Mouse (Mus musculus): ENCODE data around the gene Snx29. TPM values are rescaled to one million over a fixed set of nuclear protein-coding genes. Genes with fewer than 3 reads are reported as not detected.
A peak's percentile ranks its signal among the peaks of the same experiment; 100 is the strongest.

Gene Snx29
- polyA plus RNA-seq, 1 experiment = 8.4 TPM

DNA sequence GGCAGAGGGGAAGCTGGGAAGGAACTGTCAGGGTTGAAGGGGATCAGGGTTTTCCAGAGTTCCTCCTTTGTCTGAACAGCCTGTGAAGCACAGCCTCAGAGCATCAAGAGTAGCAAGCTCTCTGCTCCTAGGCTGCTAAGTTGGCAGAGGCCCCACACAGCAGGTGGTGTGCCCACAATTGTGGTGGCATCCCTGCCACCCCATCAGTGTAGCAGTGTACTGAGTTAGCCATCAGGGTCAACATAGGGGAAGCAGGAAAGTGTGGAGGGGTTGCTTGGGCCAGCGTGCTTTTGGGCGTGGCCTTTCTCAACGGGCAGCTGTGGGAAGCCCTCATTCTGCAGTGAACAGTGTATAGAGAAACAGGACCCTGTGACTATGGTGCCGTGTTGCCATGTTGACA is 421.0 kb downstream of the Snx29 start:
- H3K27ac ChIP-seq (ENCODE audit: insufficient read depth, low read length) = no peak overlapping the region
- 89% methylated on average over 4 of the region's 4 CpGs for WGBS
- no peaks in the 10 kb centered on the region for H3K27me3 ChIP-seq (ENCODE audit: control insufficient read depth, insufficient read depth, low read length)
- H3K4me3 ChIP-seq (replicated peaks; ENCODE audit: insufficient read depth, low read depth, low read length) = no peak overlapping the region
- peaks cover 25% of the 10 kb centered on the region for H3K4me1 ChIP-seq (ENCODE audit: control insufficient read depth, insufficient read depth, low read length)
- peak in 1 of 2 experiments; percentile 19 for DNase-seq
- TF ChIP-seq POLR2A (IDR thresholded peaks at IDR 0.05; ENCODE audit: borderline replicate concordance, insufficient read depth, low read length) (no peak), CTCF (IDR thresholded peaks at IDR 0.05; ENCODE audit: borderline replicate concordance, insufficient read depth, low read depth, low read length) (no peak)

DNA sequence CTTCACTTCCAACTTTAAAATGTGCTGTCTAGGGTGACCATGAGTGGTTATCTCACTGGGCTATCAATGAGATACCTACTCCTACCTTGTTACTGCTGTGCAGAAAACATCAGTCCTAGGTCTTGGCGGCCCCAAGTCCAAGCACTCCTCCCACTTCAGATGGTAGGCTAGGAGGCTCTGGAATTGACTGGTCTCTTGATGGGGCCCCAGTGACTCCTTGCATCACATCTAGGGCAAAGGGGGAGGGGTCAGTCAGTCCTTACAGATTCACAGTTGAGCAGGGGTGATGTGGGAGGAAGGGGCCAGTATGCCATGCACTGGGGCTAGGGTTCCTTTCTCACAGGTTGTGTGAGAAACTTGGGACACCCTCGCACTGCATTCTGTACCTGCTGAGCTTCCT is 423.3 kb downstream of the Snx29 start:
- no peak for DNase-seq
- no peaks in the 10 kb centered on the region for H3K27me3 ChIP-seq (ENCODE audit: control insufficient read depth, insufficient read depth, low read length)
- H3K27ac ChIP-seq (ENCODE audit: insufficient read depth, low read length) = no peak overlapping the region
- H3K4me1 ChIP-seq (ENCODE audit: control insufficient read depth, insufficient read depth, low read length) = peaks cover 24% of the 10 kb centered on the region
- 80% methylated on average over 2 of the region's 2 CpGs for WGBS
- no peak overlapping the region for H3K4me3 ChIP-seq (replicated peaks; ENCODE audit: insufficient read depth, low read depth, low read length)
- TF ChIP-seq CTCF (IDR thresholded peaks at IDR 0.05; ENCODE audit: borderline replicate concordance, insufficient read depth, low read depth, low read length) (no peak), POLR2A (IDR thresholded peaks at IDR 0.05; ENCODE audit: borderline replicate concordance, insufficient read depth, low read length) (no peak)

DNA sequence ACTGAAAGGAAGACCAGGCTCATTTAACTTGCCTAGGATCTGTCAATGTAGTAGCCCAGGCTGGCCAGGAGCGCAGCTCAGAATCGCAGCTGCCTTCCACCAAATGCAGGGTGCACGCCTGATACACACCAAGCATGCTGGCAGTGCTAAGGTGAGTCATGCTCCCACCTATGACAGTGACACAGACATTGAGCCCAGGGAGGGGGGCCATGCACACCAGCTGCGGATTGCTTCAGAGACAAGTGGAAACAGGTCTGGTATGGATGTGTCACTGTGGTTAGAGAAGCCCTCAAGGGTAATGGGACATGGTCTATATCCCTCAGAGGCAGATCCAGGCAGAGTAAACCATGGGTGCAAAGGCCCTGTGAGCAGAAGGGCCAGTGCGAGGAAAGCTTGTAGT is 425.2 kb downstream of the Snx29 start:
- no peak overlapping the region for H3K27ac ChIP-seq (ENCODE audit: insufficient read depth, low read length)
- H3K4me3 ChIP-seq (replicated peaks; ENCODE audit: insufficient read depth, low read depth, low read length) = no peak overlapping the region
- TF ChIP-seq CTCF (IDR thresholded peaks at IDR 0.05; ENCODE audit: borderline replicate concordance, insufficient read depth, low read depth, low read length) (no peak), POLR2A (IDR thresholded peaks at IDR 0.05; ENCODE audit: borderline replicate concordance, insufficient read depth, low read length) (no peak)
- 96% methylated on average over 5 of the region's 5 CpGs for WGBS
- DNase-seq = peak in 1 of 2 experiments; percentile 3
- H3K27me3 ChIP-seq (ENCODE audit: control insufficient read depth, insufficient read depth, low read length) = no peaks in the 10 kb centered on the region
- H3K4me1 ChIP-seq (ENCODE audit: control insufficient read depth, insufficient read depth, low read length) = peaks cover 7% of the 10 kb centered on the region; the same call in 1 of the 2 replicates

DNA sequence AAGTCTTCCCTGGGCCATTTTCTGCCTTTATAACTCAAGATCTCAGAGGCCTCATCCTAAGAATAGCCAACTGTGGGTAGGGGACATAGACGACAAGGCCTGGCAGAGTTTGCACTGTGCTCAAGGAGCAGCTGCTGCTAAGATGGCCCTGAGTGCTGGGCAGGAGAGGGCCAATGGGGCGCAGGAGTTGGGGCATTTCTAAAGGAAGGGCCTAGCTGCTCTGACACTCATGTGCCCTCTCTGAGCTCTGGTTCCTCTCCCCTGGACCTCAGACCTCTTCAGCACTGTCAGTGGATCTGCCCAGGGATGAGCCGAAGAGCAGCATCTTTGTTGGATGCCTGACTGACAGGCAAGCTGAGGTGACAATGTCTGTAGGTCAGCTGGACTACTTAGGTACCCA is 426.4 kb downstream of the Snx29 start:
- Histone ChIP-seq H3K27me3 (ENCODE audit: control insufficient read depth, insufficient read depth, low read length) (no peaks in the 10 kb centered on the region), H3K4me3 (replicated peaks; ENCODE audit: insufficient read depth, low read depth, low read length) (no peak overlapping the region), H3K4me1 (ENCODE audit: control insufficient read depth, insufficient read depth, low read length) (no peaks in the 10 kb centered on the region), H3K27ac (ENCODE audit: insufficient read depth, low read length) (no peak overlapping the region)
- DNase-seq = peak in 1 of 2 experiments; percentile 2
- 88% methylated on average over 3 of the region's 3 CpGs for WGBS
- no peak for TF ChIP-seq CTCF (IDR thresholded peaks at IDR 0.05; ENCODE audit: borderline replicate concordance, insufficient read depth, low read depth, low read length)
- no peak for TF ChIP-seq POLR2A (IDR thresholded peaks at IDR 0.05; ENCODE audit: borderline replicate concordance, insufficient read depth, low read length)

DNA sequence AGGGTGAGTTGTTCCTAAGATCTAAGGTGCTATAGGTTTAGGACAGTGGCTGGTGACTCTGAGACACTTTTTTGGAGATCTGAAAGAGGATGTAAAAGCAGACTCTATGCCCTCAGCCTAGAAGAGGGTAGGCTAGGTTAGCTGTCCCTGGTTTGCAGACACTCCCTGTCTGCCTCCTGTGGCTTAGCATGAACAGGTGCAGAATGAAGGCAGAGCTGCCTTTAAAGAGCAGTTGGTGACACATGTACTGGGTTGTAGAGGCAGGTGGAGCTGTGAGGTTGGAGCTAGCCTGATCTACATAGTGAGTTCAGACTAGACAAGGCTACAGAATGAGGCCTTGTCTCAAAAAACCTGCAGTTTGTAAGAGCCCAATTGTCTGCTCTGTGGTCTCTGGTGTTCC is 427.9 kb downstream of the Snx29 start:
- TF ChIP-seq POLR2A (IDR thresholded peaks at IDR 0.05; ENCODE audit: borderline replicate concordance, insufficient read depth, low read length) (no peak), CTCF (IDR thresholded peaks at IDR 0.05; ENCODE audit: borderline replicate concordance, insufficient read depth, low read depth, low read length) (no peak)
- peak in 1 of 2 experiments; percentile 1 for DNase-seq
- H3K4me1 ChIP-seq (ENCODE audit: control insufficient read depth, insufficient read depth, low read length) = peaks cover 9% of the 10 kb centered on the region
- H3K27me3 ChIP-seq (ENCODE audit: control insufficient read depth, insufficient read depth, low read length) = no peaks in the 10 kb centered on the region
- H3K4me3 ChIP-seq (replicated peaks; ENCODE audit: insufficient read depth, low read depth, low read length) = no peak overlapping the region
- H3K27ac ChIP-seq (ENCODE audit: insufficient read depth, low read length) = no peak overlapping the region

DNA sequence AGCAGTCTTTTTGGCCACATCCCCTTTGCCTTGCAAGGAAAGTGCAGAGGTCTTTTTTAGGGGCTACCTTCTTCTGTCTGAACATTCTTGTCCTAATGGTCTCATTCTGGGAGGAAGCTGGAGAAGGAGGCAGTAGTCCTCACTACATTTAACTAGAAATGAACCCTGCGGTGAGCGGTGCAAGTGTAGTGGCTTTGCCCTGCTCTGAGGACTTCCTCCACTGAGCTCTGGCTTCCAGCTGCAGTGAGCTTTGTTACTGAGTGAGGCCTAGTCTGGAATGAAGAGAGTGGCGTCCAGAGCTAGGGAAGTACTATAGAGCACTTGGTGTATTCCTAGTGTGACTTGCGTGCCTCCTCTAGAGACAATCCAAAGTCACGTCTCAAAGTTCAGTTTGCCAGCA is 429.8 kb downstream of the Snx29 start:
- no peaks in the 10 kb centered on the region for H3K27me3 ChIP-seq (ENCODE audit: control insufficient read depth, insufficient read depth, low read length)
- H3K27ac ChIP-seq (ENCODE audit: insufficient read depth, low read length) = no peak overlapping the region
- peak in 1 of 2 experiments; percentile 2 for DNase-seq
- 93% methylated on average over 5 of the region's 5 CpGs for WGBS
- H3K4me3 ChIP-seq (replicated peaks; ENCODE audit: insufficient read depth, low read depth, low read length) = no peak overlapping the region
- peaks cover 10% of the 10 kb centered on the region for H3K4me1 ChIP-seq (ENCODE audit: control insufficient read depth, insufficient read depth, low read length)
- TF ChIP-seq POLR2A (IDR thresholded peaks at IDR 0.05; ENCODE audit: borderline replicate concordance, insufficient read depth, low read length) = no peak
- TF ChIP-seq CTCF (IDR thresholded peaks at IDR 0.05; ENCODE audit: borderline replicate concordance, insufficient read depth, low read depth, low read length) = no peak

DNA sequence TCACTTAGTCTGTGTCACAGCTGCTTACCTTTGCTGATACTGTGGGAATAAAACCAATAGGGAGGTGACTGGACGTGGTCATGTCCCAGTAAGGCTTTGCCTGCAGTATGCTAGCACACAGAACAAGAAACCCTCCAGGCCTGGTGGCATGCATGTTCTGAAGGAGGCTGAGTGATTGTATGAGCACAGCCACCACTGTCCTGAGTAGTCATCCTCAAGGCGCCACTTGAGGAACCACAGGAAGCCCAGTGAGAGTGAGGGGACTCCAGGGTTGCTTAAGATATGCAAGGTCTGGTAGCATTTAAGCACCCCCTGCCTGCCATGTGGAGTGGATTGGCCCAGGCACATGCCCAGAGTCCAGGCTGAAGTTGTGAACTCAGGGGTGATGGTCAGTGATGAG is 430.8 kb downstream of the Snx29 start:
- 88% methylated on average over 2 of the region's 2 CpGs for WGBS
- H3K27me3 ChIP-seq (ENCODE audit: control insufficient read depth, insufficient read depth, low read length) = no peaks in the 10 kb centered on the region
- no peak overlapping the region for H3K4me3 ChIP-seq (replicated peaks; ENCODE audit: insufficient read depth, low read depth, low read length)
- no peak overlapping the region for H3K27ac ChIP-seq (ENCODE audit: insufficient read depth, low read length)
- H3K4me1 ChIP-seq (ENCODE audit: control insufficient read depth, insufficient read depth, low read length) = peaks cover 10% of the 10 kb centered on the region
- DNase-seq = peak in 1 of 2 experiments; percentile 6
- no peak for TF ChIP-seq CTCF (IDR thresholded peaks at IDR 0.05; ENCODE audit: borderline replicate concordance, insufficient read depth, low read depth, low read length)
- no peak for TF ChIP-seq POLR2A (IDR thresholded peaks at IDR 0.05; ENCODE audit: borderline replicate concordance, insufficient read depth, low read length)

DNA sequence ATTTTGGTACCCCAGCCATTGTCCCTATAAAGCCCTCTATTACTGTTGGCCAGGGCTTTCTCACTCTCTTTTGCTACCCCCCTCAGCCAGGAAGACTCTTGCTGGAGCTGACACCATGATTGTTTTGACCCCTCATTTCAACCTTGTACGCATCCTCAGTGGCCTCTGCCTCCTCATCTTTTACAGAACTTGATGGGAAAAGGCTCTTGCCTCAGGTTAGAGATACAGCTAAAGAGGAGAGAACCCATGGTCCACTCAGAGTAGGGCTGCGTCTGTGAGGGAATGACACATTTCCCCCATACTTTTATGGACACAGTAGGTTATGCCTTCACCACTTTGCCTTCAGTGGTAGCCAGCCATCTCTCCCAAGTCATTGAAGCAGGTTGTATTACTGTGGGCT is 431.4 kb downstream of the Snx29 start:
- peak in 1 of 2 experiments; percentile 4 for DNase-seq
- H3K4me3 ChIP-seq (replicated peaks; ENCODE audit: insufficient read depth, low read depth, low read length) = no peak overlapping the region
- H3K27ac ChIP-seq (ENCODE audit: insufficient read depth, low read length) = no peak overlapping the region
- no peaks in the 10 kb centered on the region for H3K27me3 ChIP-seq (ENCODE audit: control insufficient read depth, insufficient read depth, low read length)
- peaks cover 10% of the 10 kb centered on the region for H3K4me1 ChIP-seq (ENCODE audit: control insufficient read depth, insufficient read depth, low read length)
- WGBS = 96% methylated on average over 2 of the region's 2 CpGs
- no peak for TF ChIP-seq CTCF (IDR thresholded peaks at IDR 0.05; ENCODE audit: borderline replicate concordance, insufficient read depth, low read depth, low read length)
- TF ChIP-seq POLR2A (IDR thresholded peaks at IDR 0.05; ENCODE audit: borderline replicate concordance, insufficient read depth, low read length) = no peak
